Mouse (Mus musculus) right cerebral cortex, adult 18-20 months (tissue): ENCODE measurements at regions not wholly inside any gene's neighbourhood (a gene's known extent, or its start where the extent isn't known, plus 50 kb on each side); places are given as distances from the start of the nearest gene placed in this dataset.

ENCODE experiments used
- DNase-seq: peaks from one replicate; pipeline ENCODE4 v3.0.0; 2022; ENCODE audit warnings: mixed read lengths

DNA sequence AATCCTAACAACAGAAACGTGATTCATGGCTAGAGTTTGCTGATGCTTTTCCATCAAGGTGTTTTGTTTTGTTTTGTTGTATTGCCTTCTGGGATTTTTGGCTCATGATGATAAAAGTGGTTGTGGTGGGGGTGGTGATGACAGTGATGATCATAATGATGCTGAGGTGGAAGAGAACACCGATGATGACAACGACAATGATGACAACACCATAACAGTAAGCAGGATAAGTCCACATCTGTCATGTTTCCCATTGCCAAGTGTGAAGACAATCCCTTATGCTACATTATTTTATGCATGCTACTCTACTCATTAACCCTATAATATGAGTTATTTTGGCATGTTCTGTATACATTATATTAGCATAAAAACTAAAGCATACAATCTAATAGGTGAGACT lies 477.0 kb downstream of the Trhde start:
- no peak for DNase-seq

DNA sequence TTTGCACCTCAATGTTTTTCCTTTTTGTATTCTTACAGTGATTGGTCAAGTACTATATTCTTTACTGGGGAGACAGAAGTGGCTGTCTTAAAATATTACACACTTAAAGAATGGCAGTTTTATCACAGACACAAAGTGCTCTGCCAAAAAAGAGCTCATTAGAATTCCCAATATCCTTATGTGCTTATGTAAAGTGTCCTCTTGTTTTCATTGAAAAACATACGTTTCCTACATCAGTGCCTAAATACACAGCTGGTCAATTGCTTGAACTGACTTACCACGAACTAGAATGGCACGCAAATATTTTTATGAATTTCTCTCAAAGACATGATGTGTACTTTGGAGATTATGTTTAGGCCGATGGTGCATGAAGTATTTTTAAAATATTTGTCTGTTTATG lies 480.6 kb downstream of the Trhde start:
- DNase-seq, result no peak

DNA sequence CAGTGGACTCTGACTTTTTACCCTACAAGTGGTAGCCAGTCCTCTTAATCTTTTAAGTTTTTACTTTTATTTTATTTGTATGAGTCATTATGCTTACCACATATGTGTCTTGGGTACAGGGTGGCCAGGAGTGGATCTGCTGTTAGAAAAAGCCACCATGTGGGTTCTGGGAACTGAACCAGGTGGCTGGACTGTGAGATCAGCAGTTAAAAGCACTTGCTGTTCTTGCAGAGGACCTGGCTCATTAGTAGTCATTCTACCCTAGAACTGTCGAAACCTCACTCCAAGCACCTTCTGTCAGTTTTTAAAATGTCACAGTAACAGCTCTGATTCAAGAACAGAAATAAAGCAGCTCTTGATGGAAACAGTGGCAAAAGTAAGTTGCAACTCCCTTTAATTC lies 483.6 kb downstream of the Trhde start:
- DNase-seq, result peak; percentile 23
